Mouse (Mus musculus) erythroblast, embryonic 14.5 days (primary cell): Measurements from ENCODE around the gene Rad9a. TPM values are rescaled to one million over a fixed set of nuclear protein-coding genes. Genes with fewer than 3 reads are reported as not detected.

ENCODE experiments used
- H3K27me3 ChIP-seq: 2 replicates; pipeline ENCODE4 v1.6.1; 2012; ENCODE audit warnings: inconsistent platforms; ENCODE audit not compliant: control insufficient read depth
- H3K36me3 ChIP-seq: 2 replicates; pipeline ENCODE4 v1.6.1; 2012; ENCODE audit warnings: mild to moderate bottlenecking, inconsistent platforms; ENCODE audit not compliant: control insufficient read depth
- H3K4me1 ChIP-seq: 2 replicates; pipeline ENCODE4 v1.6.1; 2012; ENCODE audit warnings: inconsistent platforms; ENCODE audit not compliant: control insufficient read depth
- H3K4me3 ChIP-seq: replicated peaks from 2 replicates; pipeline ENCODE3; 2012; ENCODE audit warnings: moderate library complexity, mild to moderate bottlenecking, inconsistent platforms
- H3K9me3 ChIP-seq: 2 replicates; pipeline ENCODE4 v1.6.1; 2012; ENCODE audit warnings: low read length, inconsistent platforms, mixed read lengths; ENCODE audit not compliant: control insufficient read depth
- GATA1 ChIP-seq: IDR thresholded peaks from 2 replicates; pipeline ENCODE4 v1.6.1; 2012; ENCODE audit warnings: low read length, inconsistent platforms, mixed read lengths
- TAL1 ChIP-seq: IDR thresholded peaks from 3 replicates; pipeline ENCODE4 v1.6.1; 2012; ENCODE audit warnings: low read length, inconsistent platforms, mixed read lengths
- polyA plus RNA-seq: library from polyadenylated mRNA; stranded (reverse); fragments of >175 nt; gene quantifications from 2 replicates; pipeline ENCODE4 v1.2.3, GENCODE M21; 2012

Rad9a gene
- polyA plus RNA-seq, 1 experiment: 2.6 TPM

GRCm38 (mm10) chr19:4191528-4192250 lies 9.8 kb downstream of the Rad9a start, which contains the start of gene Ppp1ca:
Ppp1ca (plus strand) TSS chr19:4192065.
- H3K4me1 ChIP-seq: peaks cover 49% of the 10 kb centered on the region
- H3K36me3 ChIP-seq: peaks cover 38% of the 10 kb centered on the region
- H3K4me3 ChIP-seq: peak within 1 kb of the TSS; percentile 86
- no peak for TF ChIP-seq TAL1
- TF ChIP-seq GATA1: no peak
- H3K27me3 ChIP-seq: no peaks in the 10 kb centered on the region
- no peaks in the 10 kb centered on the region for H3K9me3 ChIP-seq

DNA sequence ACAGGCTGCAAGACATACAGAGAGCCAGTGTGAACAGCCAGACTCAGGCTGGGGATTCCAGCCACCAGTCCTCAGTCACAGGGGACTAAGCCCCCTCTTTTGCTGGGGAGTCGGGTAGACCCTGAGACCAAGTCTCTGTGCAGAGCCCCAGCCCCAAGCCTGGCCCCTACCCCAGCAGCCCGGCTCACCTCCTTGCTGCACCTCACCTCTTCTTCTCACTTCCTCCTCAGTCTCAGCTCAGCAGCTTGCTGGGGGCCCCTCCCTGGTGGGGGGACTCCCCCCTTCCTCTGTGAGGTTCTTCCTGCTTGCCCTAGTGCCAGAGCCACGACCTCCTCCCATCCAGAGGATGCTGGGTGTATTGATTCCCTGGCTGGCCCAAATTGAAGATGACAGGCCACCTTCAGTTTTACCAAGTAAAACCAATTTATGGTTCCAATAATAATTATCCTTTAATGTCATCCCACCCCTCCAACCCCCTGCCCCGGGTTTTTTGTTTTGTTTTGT lies 10.6 kb downstream of the Rad9a start, which contains the start of gene Tbc1d10c:
Gene Tbc1d10c, minus strand, starts transcription at position 454 of the 504 bp plus-strand sequence.
- H3K9me3 ChIP-seq: no peaks in the 10 kb centered on the region
- no peaks in the 10 kb centered on the region for H3K27me3 ChIP-seq
- no peak for TF ChIP-seq GATA1
- TF ChIP-seq TAL1: no peak
- H3K36me3 ChIP-seq: peaks cover 30% of the 10 kb centered on the region
- H3K4me1 ChIP-seq: peaks cover 42% of the 10 kb centered on the region
- H3K4me3 ChIP-seq: peak within 1 kb of the TSS; percentile 86

- peaks cover 46% of the 10 kb centered on the region for H3K4me1 ChIP-seq
- TF ChIP-seq GATA1: no peak
- no peak for TF ChIP-seq TAL1
- H3K4me3 ChIP-seq: no peak overlapping the region
- no peaks in the 10 kb centered on the region for H3K9me3 ChIP-seq
- peaks cover 12% of the 10 kb centered on the region for H3K36me3 ChIP-seq
- H3K27me3 ChIP-seq: no peaks in the 10 kb centered on the region; the same call in 1 of the 2 replicates
These were observed 12.3 kb downstream of the Rad9a start for GRCm38 (mm10) chr19:4189051-4189620.

- H3K4me1 ChIP-seq: peaks cover 28% of the 10 kb centered on the region
- H3K36me3 ChIP-seq: no peaks in the 10 kb centered on the region
- TF ChIP-seq TAL1 (no peak), GATA1 (no peak)
- no peak overlapping the region for H3K4me3 ChIP-seq
- no peaks in the 10 kb centered on the region; the same call in 1 of the 2 replicates for H3K27me3 ChIP-seq
- no peaks in the 10 kb centered on the region for H3K9me3 ChIP-seq
These were observed 14.2 kb downstream of the Rad9a start for GRCm38 (mm10) chr19:4187303-4187702.

- H3K4me1 ChIP-seq: peaks cover 13% of the 10 kb centered on the region
- no peak overlapping the region for H3K4me3 ChIP-seq
- H3K27me3 ChIP-seq: no peaks in the 10 kb centered on the region; the same call in 1 of the 2 replicates
- TF ChIP-seq GATA1 (no peak), TAL1 (no peak)
- no peaks in the 10 kb centered on the region for H3K36me3 ChIP-seq
- H3K9me3 ChIP-seq: no peaks in the 10 kb centered on the region
These were observed 16.2 kb downstream of the Rad9a start for GRCm38 (mm10) chr19:4184976-4185975.

- Histone ChIP-seq H3K9me3 (no peaks in the 10 kb centered on the region), H3K36me3 (no peaks in the 10 kb centered on the region), H3K27me3 (no peaks in the 10 kb centered on the region; the same call in 1 of the 2 replicates), H3K4me3 (no peak overlapping the region), H3K4me1 (peaks cover 13% of the 10 kb centered on the region)
- TF ChIP-seq GATA1 (no peak), TAL1 (no peak)
These were observed 17.8 kb downstream of the Rad9a start for GRCm38 (mm10) chr19:4183689-4184088.

GRCm38 (mm10) chr19:4181892-4182291 lies 19.6 kb downstream of the Rad9a start:
- no peak overlapping the region for H3K4me3 ChIP-seq
- H3K9me3 ChIP-seq: no peaks in the 10 kb centered on the region
- no peaks in the 10 kb centered on the region for H3K36me3 ChIP-seq
- H3K4me1 ChIP-seq: peaks cover 9% of the 10 kb centered on the region
- TF ChIP-seq TAL1 (no peak), GATA1 (no peak)
- peaks cover 6% of the 10 kb centered on the region for H3K27me3 ChIP-seq

GRCm38 (mm10) chr19:4180411-4180810 lies 21.1 kb downstream of the Rad9a start:
- H3K36me3 ChIP-seq: no peaks in the 10 kb centered on the region
- no peaks in the 10 kb centered on the region for H3K9me3 ChIP-seq
- H3K4me1 ChIP-seq: peaks cover 12% of the 10 kb centered on the region
- H3K27me3 ChIP-seq: peaks cover 17% of the 10 kb centered on the region
- H3K4me3 ChIP-seq: no peak overlapping the region
- TF ChIP-seq TAL1 (no peak), GATA1 (no peak)
